8 mouse cellular contexts compared by ENCODE assay signal in genomic region chr1:164458621-164459051, GRCm38 (mm10). TPM values are rescaled to one million over a fixed set of nuclear protein-coding genes. Genes with fewer than 3 reads are reported as not detected.
DNase-seq lines count a peak whose midpoint lies in the region; ATAC-seq and TF ChIP-seq lines count a peak whose summit lies in the region.

No protein-coding gene starts in this region.

- H3K4me3 ChIP-seq in embryonic facial prominence, embryonic 14.5 days (ENCODE audit: low read depth, low read length) = peak overlapping the region; percentile 70
- H3K4me3 ChIP-seq in heart, postnatal 0 days (ENCODE audit: low read depth, low read length) = peak overlapping the region; percentile 67
- H3K4me3 ChIP-seq in spleen, adult 2 months (ENCODE audit: extremely low read depth, insufficient read depth, insufficient read length) = peak overlapping the region; percentile 92

- no peak for TF ChIP-seq POLR2A in spleen, adult 2 months (IDR thresholded peaks at IDR 0.05; ENCODE audit: low read depth, low read length)

- H3K9ac ChIP-seq in embryonic facial prominence, embryonic 14.5 days (ENCODE audit: low read depth, low read length) = peak overlapping the region; percentile 49; the same call in 1 of the 2 replicates
- peak overlapping the region; percentile 91 for H3K9ac ChIP-seq in heart, postnatal 0 days (replicated peaks; ENCODE audit: low read depth, low read length)

- H3K36me3 ChIP-seq in embryonic facial prominence, embryonic 14.5 days (ENCODE audit: control insufficient read depth, insufficient read depth, low read length) = no peaks in the 10 kb centered on the region
- no peaks in the 10 kb centered on the region for H3K36me3 ChIP-seq in heart, postnatal 0 days (replicated peaks; ENCODE audit: control insufficient read depth, insufficient read depth, low read length)
- no peaks in the 10 kb centered on the region for H3K36me3 ChIP-seq in spleen, adult 2 months (ENCODE audit: control insufficient read depth, insufficient read depth, low read length)

- no peak for TF ChIP-seq CTCF in heart, postnatal 0 days (IDR thresholded peaks at IDR 0.05; ENCODE audit: low read depth)
- TF ChIP-seq CTCF in spleen, adult 2 months (IDR thresholded peaks at IDR 0.05; ENCODE audit: extremely low read depth, insufficient read depth, insufficient read length, insufficient replicate concordance) = no peak

- H3K27ac ChIP-seq in embryonic facial prominence, embryonic 14.5 days (replicated peaks; ENCODE audit: low read depth, low read length) = no peak overlapping the region
- H3K27ac ChIP-seq in heart, postnatal 0 days (ENCODE audit: low read depth) = peak overlapping the region; percentile 97
- 0 out of 2 replicates have a peak overlapping the region, but pooled peaks have one; percentile 28 for H3K27ac ChIP-seq in spleen, adult 2 months (ENCODE audit: insufficient read depth, low read length)

- DNase-seq in ovary, adult 18-20 months (ENCODE audit: low spot score) = peak; percentile 28
- DNase-seq in ovary, postnatal 10 days (ENCODE audit: low spot score) = no peak
- DNase-seq in embryonic facial prominence, embryonic 14.5 days (ENCODE audit: low spot score) = peak; percentile 13
- no peak for DNase-seq in heart, postnatal 0 days (ENCODE audit: low spot score)
- DNase-seq in kidney, postnatal 14 days = peak; percentile 94
- peak; percentile 82 for DNase-seq in lung, postnatal 36 days
- DNase-seq in spleen, adult 2 months (ENCODE audit: low read depth in 1 of 2, low spot score in 2 of 2) = peak; percentile 5 to 49
- DNase-seq in adipocyte (ENCODE audit: low spot score) = no peak

- TF ChIP-seq EP300 in heart, postnatal 0 days (IDR thresholded peaks at IDR 0.05; ENCODE audit: low read depth) = no peak

- H3K27me3 ChIP-seq in embryonic facial prominence, embryonic 14.5 days (replicated peaks; ENCODE audit: control insufficient read depth, insufficient read depth, low read length) = peaks cover 48% of the 10 kb centered on the region
- H3K27me3 ChIP-seq in heart, postnatal 0 days (ENCODE audit: control insufficient read depth, insufficient read depth, low read length) = no peaks in the 10 kb centered on the region
- no peaks in the 10 kb centered on the region for H3K27me3 ChIP-seq in spleen, adult 2 months (ENCODE audit: control insufficient read depth, insufficient read depth, low read length)

- 3% methylated on average over 22 of the region's 22 CpGs for WGBS in embryonic facial prominence, embryonic 14.5 days
- WGBS in heart, postnatal 0 days = 3% methylated on average over 22 of the region's 22 CpGs
- 6% methylated on average over 22 of the region's 22 CpGs for WGBS in spleen, adult 2 months

- ATAC-seq in embryonic facial prominence, embryonic 14.5 days (ENCODE audit: low read depth) = peak; percentile 24
- peak; percentile 40 for ATAC-seq in heart, postnatal 0 days (ENCODE audit: insufficient read depth, low read depth)

- peak overlapping the region; percentile 88 for H3K4me2 ChIP-seq in embryonic facial prominence, embryonic 14.5 days (ENCODE audit: low read depth, low read length)
- peak overlapping the region; percentile 71 for H3K4me2 ChIP-seq in heart, postnatal 0 days (ENCODE audit: low read depth, low read length)

- peaks cover 11% of the 10 kb centered on the region for H3K4me1 ChIP-seq in embryonic facial prominence, embryonic 14.5 days (ENCODE audit: control insufficient read depth, insufficient read depth, low read length)
- H3K4me1 ChIP-seq in heart, postnatal 0 days (ENCODE audit: control insufficient read depth, insufficient read depth) = peaks cover 14% of the 10 kb centered on the region
- H3K4me1 ChIP-seq in spleen, adult 2 months (ENCODE audit: control insufficient read depth, insufficient read depth, insufficient read length) = peaks cover 15% of the 10 kb centered on the region; the same call in 1 of the 2 replicates

- no peaks in the 10 kb centered on the region for H3K9me3 ChIP-seq in embryonic facial prominence, embryonic 14.5 days (ENCODE audit: control insufficient read depth, low read length)
- H3K9me3 ChIP-seq in heart, postnatal 0 days (replicated peaks; ENCODE audit: control insufficient read depth, low read length) = no peaks in the 10 kb centered on the region

RNA-seq across cellular contexts. Expression of gene Atp1b1, which starts 0.5 kb away (rescaled TPM):
- polyA plus RNA-seq in embryonic facial prominence, embryonic 14.5 days (2014; fragmentation: Nextera tagmentation; extraction: Ambion mirVana) = 37.0 and 44.0 TPM in 2 replicates
- 149 and 175 TPM in 2 replicates for total RNA-seq in heart, postnatal 0 days (2014; rRNA removed; ENCODE audit: low replicate concordance)
- polyA plus RNA-seq in heart, postnatal 0 days (2015; fragmentation: Nextera tagmentation; extraction: Ambion mirVana) = 308 TPM in 2 replicates
- polyA plus RNA-seq in spleen, adult 2 months (2012; rRNA removed) = 11.2 and 12.1 TPM in 2 replicates

Comparison
In these comparisons a context has a peak if more than half of its experiments do, and no peak if none do; other contexts are left out.
1. DNase-seq: peak in ovary, adult 18-20 months (single experiment), embryonic facial prominence, embryonic 14.5 days (single experiment), kidney, postnatal 14 days (single experiment), lung, postnatal 36 days (single experiment) and spleen, adult 2 months (2 of 2); none in ovary, postnatal 10 days (single experiment), heart, postnatal 0 days (single experiment) and adipocyte (single experiment).
2. Peak in every context shown above with its lines, with median percentiles within 50 percentile points of each other: H3K4me3 ChIP-seq.